In genomic region chr2:93321946-93322345, GRCm38 (mm10) we compare ENCODE assay signal across 8 mouse cellular contexts. TPM values are rescaled to one million over a fixed set of nuclear protein-coding genes. Genes with fewer than 3 reads are reported as not detected.
DNase-seq lines count a peak whose midpoint lies in the region; ATAC-seq lines count a peak whose summit lies in the region.

No protein-coding gene starts in this region.

- peak overlapping the region; percentile 26 for H3K27ac ChIP-seq in embryonic facial prominence, embryonic 10.5 days (replicated peaks)
- H3K27ac ChIP-seq in heart, embryonic 15.5 days, result peak overlapping the region; percentile 23; the same call in 1 of the 2 replicates
- no peak overlapping the region for H3K27ac ChIP-seq in midbrain, embryonic 11.5 days (ENCODE audit: low read depth, low read length)

- DNase-seq in kidney, postnatal 25 days, result peak; percentile 35 to 67
- DNase-seq in kidney, postnatal 10 days, result no peak
- DNase-seq in embryonic facial prominence, embryonic 10.5 days (ENCODE audit: low spot score), result no peak
- peak; percentile 51 for DNase-seq in lung, postnatal 25 days (ENCODE audit: low spot score)
- DNase-seq in spleen, postnatal 10 days (ENCODE audit: low spot score in 2 of 2), result no peak
- DNase-seq in midbrain, embryonic 11.5 days (ENCODE audit: low spot score, missing footprints), result no peak
- DNase-seq in left cerebral cortex, adult 11 months (ENCODE audit: low spot score), result no peak

- H3K27me3 ChIP-seq in embryonic facial prominence, embryonic 10.5 days (replicated peaks; ENCODE audit: low read depth, poor library complexity, severe bottlenecking), result no peaks in the 10 kb centered on the region
- no peaks in the 10 kb centered on the region for H3K27me3 ChIP-seq in heart, embryonic 15.5 days
- no peaks in the 10 kb centered on the region for H3K27me3 ChIP-seq in midbrain, embryonic 11.5 days (ENCODE audit: control insufficient read depth, insufficient read depth, low read length)

- no peak overlapping the region for H3K4me3 ChIP-seq in embryonic facial prominence, embryonic 10.5 days
- H3K4me3 ChIP-seq in heart, embryonic 15.5 days, result no peak overlapping the region
- no peak overlapping the region for H3K4me3 ChIP-seq in midbrain, embryonic 11.5 days (ENCODE audit: low read depth, low read length)

- H3K9me3 ChIP-seq in embryonic facial prominence, embryonic 10.5 days, result no peaks in the 10 kb centered on the region; the same call in 1 of the 2 replicates
- no peaks in the 10 kb centered on the region for H3K9me3 ChIP-seq in heart, embryonic 15.5 days (replicated peaks)
- H3K9me3 ChIP-seq in midbrain, embryonic 11.5 days (ENCODE audit: control insufficient read depth, low read length), result no peaks in the 10 kb centered on the region; the same call in 1 of the 2 replicates

- H3K4me2 ChIP-seq in heart, embryonic 15.5 days, result no peak overlapping the region
- no peak overlapping the region for H3K4me2 ChIP-seq in midbrain, embryonic 11.5 days

- peaks cover 58% of the 10 kb centered on the region for H3K4me1 ChIP-seq in embryonic facial prominence, embryonic 10.5 days
- peaks cover 46% of the 10 kb centered on the region for H3K4me1 ChIP-seq in heart, embryonic 15.5 days (replicated peaks)
- H3K4me1 ChIP-seq in midbrain, embryonic 11.5 days (ENCODE audit: control insufficient read depth, insufficient read depth, low read length), result peaks cover 18% of the 10 kb centered on the region

- no peak for ATAC-seq in heart, embryonic 15.5 days (replicated peaks; ENCODE audit: insufficient number of reproducible peaks, insufficient read depth, low FRiP score, low read depth)
- ATAC-seq in midbrain, embryonic 11.5 days (ENCODE audit: low FRiP score), result no peak

- WGBS in embryonic facial prominence, embryonic 10.5 days, result 79% methylated on average over 8 of the region's 8 CpGs
- 60% methylated on average over 8 of the region's 8 CpGs for WGBS in heart, embryonic 15.5 days
- 78% methylated on average over 8 of the region's 8 CpGs for WGBS in midbrain, embryonic 11.5 days

- H3K36me3 ChIP-seq in embryonic facial prominence, embryonic 10.5 days (replicated peaks), result peaks cover 13% of the 10 kb centered on the region
- H3K36me3 ChIP-seq in heart, embryonic 15.5 days, result peaks cover 7% of the 10 kb centered on the region; the same call in 1 of the 2 replicates
- no peaks in the 10 kb centered on the region for H3K36me3 ChIP-seq in midbrain, embryonic 11.5 days (ENCODE audit: control insufficient read depth, insufficient read depth, low read length)

- no peak overlapping the region for H3K9ac ChIP-seq in heart, embryonic 15.5 days
- no peak overlapping the region for H3K9ac ChIP-seq in midbrain, embryonic 11.5 days (ENCODE audit: low read length)

RNA-seq across cellular contexts. Expression of gene Tspan18, which starts 12.4 kb away (rescaled TPM):
- polyA plus RNA-seq in embryonic facial prominence, embryonic 10.5 days (2016; fragmentation: Nextera tagmentation; extraction: Ambion mirVana), result 20.7 and 25.3 TPM in 2 replicates
- polyA plus RNA-seq in heart, embryonic 15.5 days (2015; fragmentation: Nextera tagmentation; extraction: Ambion mirVana), result 31.7 and 39.6 TPM in 2 replicates
- 47.9 and 48.7 TPM in 2 replicates for polyA plus RNA-seq in midbrain, embryonic 11.5 days (2014; fragmentation: Nextera tagmentation; extraction: Ambion mirVana)

Comparison
In these comparisons a context has a peak if more than half of its experiments do, and no peak if none do; other contexts are left out.
1. DNase-seq: peak in kidney, postnatal 25 days (2 of 2) and lung, postnatal 25 days (single experiment); none in kidney, postnatal 10 days (single experiment), embryonic facial prominence, embryonic 10.5 days (single experiment), spleen, postnatal 10 days (0 of 2), midbrain, embryonic 11.5 days (single experiment) and left cerebral cortex, adult 11 months (single experiment).